Mouse (Mus musculus) small intestine, adult 2 months (tissue): Measurements from ENCODE around the gene Cdk7.

Experiments used
- CTCF ChIP-seq: fragments of 200-500 bp; IDR thresholded peaks from 2 replicates; pipeline ENCODE4 v1.5.1; 2012; ENCODE audit warnings: low read depth, mild to moderate bottlenecking, control low read depth, inconsistent platforms, low read length, moderate library complexity, mixed read lengths; ENCODE audit not compliant: insufficient replicate concordance, insufficient read length; ENCODE audit errors: extremely low read depth
- POLR2A ChIP-seq: fragments of 200-500 bp; IDR thresholded peaks from 2 replicates; pipeline ENCODE4 v1.6.1; 2012; ENCODE audit warnings: low read depth, mild to moderate bottlenecking, control low read depth, inconsistent platforms, low read length, moderate library complexity

GRCm38 (mm10) chr13:100687513-100687912, 43.2 kb downstream of the Cdk7 start:
- no peak for TF ChIP-seq CTCF
- no peak for TF ChIP-seq POLR2A
